Mouse (Mus musculus) spleen, postnatal 36 days (tissue): ENCODE measurements around the gene Hsf4.
A peak's percentile ranks its signal among the peaks of the same experiment; 100 is the strongest.
"Not testable (repeated sequence)": the region's sequence is repeated elsewhere in the genome, so short reads cannot be mapped to it uniquely, and the experiment has no call there.

ENCODE experiments used
- DNase-seq, 2 experiments: peaks; one replicate each; pipeline ENCODE4 v3.0.0; 2022; ENCODE audit warnings: low spot score in 2 of 2, mixed read lengths in 1 of 2

The Hsf4 gene

GRCm38 (mm10) chr8:105269461-105269947 lies at the start of gene Hsf4:
Hsf4 (plus strand) TSS chr8:105269801.
- peak; percentile 46 to 49 for DNase-seq

GRCm38 (mm10) chr8:105223850-105224249 lies 45.8 kb upstream of the Hsf4 start:
- no peak for DNase-seq

- peak; percentile 92 to 93 for DNase-seq
Measured at GRCm38 (mm10) chr8:105224413-105225271, 45.0 kb upstream of the Hsf4 start, which contains the start of gene D230025D16Rik. D230025D16Rik (plus strand) TSS chr8:105225145.

DNA sequence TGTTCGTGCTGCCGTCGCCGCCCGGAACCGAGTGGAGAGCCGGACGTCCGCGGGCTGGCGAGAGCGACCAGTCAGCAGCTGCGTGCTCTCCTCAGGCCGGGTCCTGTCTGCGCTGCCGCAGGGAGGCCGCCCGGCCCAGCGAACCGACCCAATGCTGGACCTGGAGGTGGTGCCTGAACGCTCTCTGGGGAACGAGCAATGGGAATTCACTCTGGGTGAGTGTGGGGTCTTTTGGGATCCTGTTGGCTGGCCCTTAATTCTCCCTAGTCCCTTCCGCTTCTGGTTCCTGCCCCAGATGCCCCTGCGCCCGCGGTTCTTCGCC lies 44.4 kb upstream of the Hsf4 start:
- no peak for DNase-seq

DNA sequence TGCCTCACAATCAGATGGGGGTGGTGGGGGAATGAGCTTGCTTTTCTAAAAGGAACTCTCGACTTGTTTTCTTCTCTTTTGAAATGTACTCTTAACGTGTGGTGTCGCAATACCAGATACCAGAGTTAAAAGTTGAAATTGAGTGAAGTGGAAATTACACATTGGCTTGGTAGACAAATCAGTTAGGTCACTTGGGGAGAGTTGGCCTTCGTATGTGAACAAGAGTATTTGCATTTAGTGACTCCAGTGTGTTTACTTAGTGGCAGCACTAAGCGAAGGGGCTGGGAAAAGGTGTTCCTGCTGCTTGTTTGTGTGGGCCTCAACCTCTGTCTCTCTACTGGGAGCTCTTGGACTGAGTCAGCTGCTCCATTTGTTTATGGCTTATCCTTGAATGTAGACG lies 43.7 kb upstream of the Hsf4 start:
- DNase-seq, result no peak

DNA sequence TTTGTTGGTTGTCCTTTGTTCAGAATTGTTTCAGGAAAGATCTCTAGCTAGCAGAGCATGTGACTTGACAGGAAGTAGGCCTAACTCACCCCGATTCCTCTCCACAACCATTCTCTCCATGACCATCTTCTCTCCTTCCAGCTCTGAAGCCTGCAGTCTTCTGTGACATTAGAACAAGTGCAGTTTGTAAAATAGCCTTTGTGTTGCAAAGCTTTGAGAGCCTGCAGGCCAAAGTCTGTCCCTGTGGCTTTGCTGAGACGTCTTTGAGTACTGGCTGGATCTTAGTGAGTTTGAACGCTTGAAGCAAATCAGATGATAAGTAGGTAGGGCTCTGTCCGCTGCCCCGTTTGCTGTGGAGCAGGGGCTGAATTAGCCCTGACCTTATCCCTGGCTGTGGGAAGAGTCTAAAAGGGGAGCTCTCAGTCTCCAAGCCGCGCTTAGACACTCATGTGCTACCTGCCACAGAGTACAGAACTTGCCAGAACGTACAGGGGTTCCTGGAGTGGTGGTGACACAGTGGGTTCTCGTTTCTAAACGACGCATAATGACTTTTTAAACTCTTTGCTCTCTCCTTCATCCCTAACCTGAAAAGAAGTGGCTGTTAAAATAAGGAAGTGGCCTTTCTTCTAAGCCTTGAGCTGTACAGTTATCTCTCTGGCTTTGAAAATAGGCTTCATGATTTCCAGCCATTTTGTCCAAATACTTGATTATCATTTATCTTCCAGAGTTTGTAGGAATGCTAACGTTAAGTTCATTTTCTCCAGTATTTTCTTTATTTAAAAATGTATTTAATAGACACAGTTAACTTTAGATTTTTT lies 37.9 kb upstream of the Hsf4 start:
- no peak for DNase-seq

DNA sequence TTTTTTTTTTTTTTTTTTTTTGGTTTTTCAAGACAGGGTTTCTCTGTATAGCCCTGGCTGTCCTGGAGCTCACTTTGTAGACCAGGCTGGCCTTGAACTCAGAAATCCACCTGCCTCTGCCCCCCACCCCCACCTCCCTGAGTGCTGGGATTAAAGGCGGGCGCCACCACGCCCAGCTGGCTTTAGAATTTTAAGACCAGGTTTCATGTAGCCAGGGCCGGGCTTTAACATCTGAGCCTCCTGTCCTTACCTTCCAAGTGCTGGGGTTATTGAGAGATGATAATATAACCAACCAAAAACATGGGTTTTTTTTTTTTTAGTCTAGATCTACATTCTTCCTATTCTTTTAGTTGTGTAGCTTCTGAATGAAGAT lies 37.3 kb upstream of the Hsf4 start:
- not testable (repeated sequence) for DNase-seq

- DNase-seq, result no peak
Measured at GRCm38 (mm10) chr8:105233126-105233935, 36.3 kb upstream of the Hsf4 start.

DNA sequence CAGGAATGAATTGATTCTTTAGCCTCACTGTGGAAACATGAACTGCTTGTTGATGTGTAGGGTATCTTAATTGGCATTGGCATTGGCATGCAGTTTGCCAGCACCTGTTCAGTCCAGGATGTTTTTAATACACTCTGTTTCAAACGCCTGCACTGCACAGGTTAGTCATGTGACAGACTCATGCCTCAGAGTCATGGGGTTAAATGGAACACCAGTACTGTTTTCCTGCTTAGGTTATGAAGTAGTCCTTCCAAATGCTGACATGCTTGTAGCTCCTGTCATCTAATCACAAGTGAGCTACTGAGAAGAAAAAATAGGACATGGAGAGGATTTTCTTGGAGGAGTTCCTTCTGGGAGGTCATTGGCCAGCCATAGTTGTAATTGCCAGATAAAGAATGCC lies 34.4 kb upstream of the Hsf4 start:
- DNase-seq, result no peak

- DNase-seq, result no peak
Measured at GRCm38 (mm10) chr8:105237442-105238142, 32.0 kb upstream of the Hsf4 start.

DNA sequence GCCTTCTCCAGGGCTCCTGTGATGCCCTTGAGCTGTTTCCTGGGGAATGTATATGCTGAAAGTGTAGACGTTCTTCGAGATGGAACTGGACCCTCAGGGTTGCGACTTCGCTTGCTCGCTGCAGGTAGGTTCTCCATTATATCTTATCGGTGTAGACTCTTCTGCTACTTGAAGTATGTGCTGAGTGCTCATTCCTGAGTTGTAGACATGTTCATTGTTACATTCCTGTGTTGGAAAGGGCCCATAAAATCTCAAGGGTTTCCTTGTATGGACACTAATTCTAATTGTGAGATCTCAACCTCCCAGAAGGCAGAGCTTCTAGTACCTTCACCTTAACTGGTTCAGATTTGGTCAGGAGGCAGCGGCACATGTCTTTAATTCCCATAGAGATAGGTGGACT lies 28.6 kb upstream of the Hsf4 start:
- DNase-seq, result no peak

DNA sequence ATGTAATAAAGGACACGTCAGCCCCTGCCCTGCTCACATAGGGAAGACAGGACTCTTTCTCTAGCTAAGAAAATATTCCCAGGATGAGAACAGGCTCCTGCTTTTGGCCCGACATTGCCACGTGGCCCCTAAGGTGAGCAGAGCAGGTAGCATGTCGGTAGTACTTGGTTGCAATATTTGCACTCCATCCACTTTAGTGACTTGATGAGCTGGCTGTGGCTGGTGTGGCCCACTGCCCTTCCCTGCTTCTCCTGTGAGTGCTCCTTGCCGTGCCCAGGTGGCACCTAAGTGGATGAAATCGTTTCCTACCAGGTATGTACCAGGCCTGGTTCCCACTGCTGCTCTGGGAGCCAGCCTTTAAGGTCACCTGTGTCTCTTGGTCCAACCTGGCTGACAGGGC lies 17.6 kb upstream of the Hsf4 start:
- no peak for DNase-seq

DNA sequence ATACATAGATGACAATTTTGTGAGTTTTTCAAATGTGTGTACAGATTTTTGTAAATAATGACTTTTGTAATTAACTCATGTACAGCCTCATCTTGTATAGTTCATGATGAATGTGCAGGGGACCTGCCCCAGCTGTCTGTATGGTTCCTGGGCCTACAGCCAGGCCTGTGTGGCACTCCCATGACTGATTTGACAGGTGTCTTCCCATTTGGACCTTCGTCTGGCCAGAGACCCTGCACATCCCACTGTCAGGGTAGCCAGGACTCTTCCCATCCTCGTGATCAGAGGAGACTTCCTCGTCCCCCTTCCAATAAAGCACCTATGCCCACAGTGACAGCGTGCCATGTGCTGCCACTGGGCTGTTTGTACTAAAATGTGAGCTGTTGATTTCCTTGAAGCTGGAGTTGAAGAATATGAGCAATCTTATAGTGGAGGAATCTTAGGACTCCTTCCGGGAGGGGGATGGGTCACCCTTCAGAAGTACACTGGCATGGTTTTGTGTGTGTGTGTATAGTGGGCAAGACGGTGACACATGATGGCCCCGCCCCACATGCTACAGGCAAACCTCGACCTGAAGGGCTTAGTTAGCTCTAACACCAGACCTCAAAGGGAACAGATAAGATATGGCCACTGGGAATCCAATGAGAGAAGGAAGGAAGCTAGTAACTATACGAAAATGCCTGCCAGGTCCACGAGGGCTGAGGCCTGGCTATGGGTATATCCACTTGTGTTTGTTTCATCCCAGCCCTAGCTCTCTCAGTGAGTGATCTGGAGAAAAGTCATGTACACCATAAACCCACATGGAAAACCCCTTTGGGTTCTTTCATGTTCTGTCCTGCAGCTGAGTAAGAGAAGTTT lies 16.7 kb upstream of the Hsf4 start:
- DNase-seq, result no peak

DNA sequence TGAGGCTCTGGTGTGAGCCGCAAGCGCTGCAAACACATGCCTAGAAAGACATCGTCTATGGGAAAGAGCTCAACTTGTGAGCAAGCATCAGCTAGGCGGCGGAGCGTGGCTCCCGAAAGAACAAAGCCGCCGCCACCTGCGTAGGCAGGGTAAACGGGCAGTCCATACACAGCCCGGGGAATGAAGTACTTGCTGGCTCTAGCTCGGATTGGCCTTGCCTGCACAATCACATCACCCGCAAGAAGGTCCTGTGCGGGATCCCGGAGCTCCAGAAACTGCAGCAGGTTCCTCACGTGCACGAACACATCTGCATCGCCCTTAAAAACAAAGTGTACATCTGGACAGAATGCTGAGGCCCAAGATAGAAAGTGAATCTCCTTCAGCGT lies 15.8 kb upstream of the Hsf4 start:
- no peak for DNase-seq

- peak; percentile 85 to 86 for DNase-seq
Measured at GRCm38 (mm10) chr8:105254152-105254965, 15.2 kb upstream of the Hsf4 start.

DNA sequence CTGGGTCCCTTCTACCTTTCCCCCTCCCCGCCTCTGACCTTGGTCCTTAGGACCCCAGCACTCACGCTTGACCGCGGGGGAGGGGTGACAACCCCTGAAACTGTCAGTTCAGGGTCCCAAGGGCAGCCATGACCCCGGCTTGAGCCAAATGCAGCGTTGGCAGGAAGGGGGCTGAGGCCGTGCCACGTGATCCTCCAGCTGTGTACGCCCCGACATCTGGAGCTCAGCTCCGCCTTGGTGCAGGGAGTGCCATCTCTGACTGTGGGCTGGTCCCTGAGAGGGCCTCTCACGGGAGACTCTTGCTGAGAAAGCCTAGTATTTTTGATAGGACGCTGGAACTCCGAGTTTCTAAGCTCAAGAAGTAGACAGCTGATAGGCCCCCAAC lies 14.6 kb upstream of the Hsf4 start, which contains the start of gene B3gnt9:
B3gnt9 (minus strand) TSS at position 188 of the 385 bp plus-strand sequence.
- peak; percentile 52 to 55 for DNase-seq

- DNase-seq, result no peak
Measured at GRCm38 (mm10) chr8:105257318-105258114, 12.1 kb upstream of the Hsf4 start.

- no peak for DNase-seq
Measured at GRCm38 (mm10) chr8:105258911-105259720, 10.5 kb upstream of the Hsf4 start.
